Mouse (Mus musculus) neural tube, embryonic 11.5 days (tissue): ENCODE measurements around the gene Gse1. TPM values are rescaled to one million over a fixed set of nuclear protein-coding genes. Genes with fewer than 3 reads are reported as not detected.

Experiments
- ATAC-seq: fragments of 200-750 bp; cut with Nextera tagmentation; 2 replicates; pipeline ENCODE4 v1.8.0; 2017; ENCODE audit warnings: moderate number of reproducible peaks, mild to moderate bottlenecking, moderate TSS enrichment, moderate library complexity; ENCODE audit not compliant: insufficient read depth, low FRiP score, low TSS enrichment
- DNase-seq: peaks from one replicate; pipeline ENCODE4 v3.0.0-alpha.2; 2015; ENCODE audit warnings: low spot score
- H3K27ac ChIP-seq: fragments of 300-500 bp; sonication (generic); 2 replicates; pipeline ENCODE4 v1.5.1; 2014; ENCODE audit warnings: low read depth, mild to moderate bottlenecking, low read length
- H3K27me3 ChIP-seq: fragments of 300-500 bp; sonication (generic); 2 replicates; pipeline ENCODE4 v1.6.1; 2014; ENCODE audit warnings: mild to moderate bottlenecking, low read length, mixed read lengths; ENCODE audit not compliant: control insufficient read depth, insufficient read depth
- H3K36me3 ChIP-seq: fragments of 300-500 bp; sonication (generic); 2 replicates; pipeline ENCODE4 v1.6.1; 2014; ENCODE audit warnings: mild to moderate bottlenecking, low read length, moderate library complexity, mixed read lengths; ENCODE audit not compliant: control insufficient read depth, insufficient read depth
- H3K4me1 ChIP-seq: fragments of 300-500 bp; sonication (generic); 2 replicates; pipeline ENCODE4 v1.6.1; 2014; ENCODE audit warnings: low read length, mixed read lengths; ENCODE audit not compliant: control insufficient read depth, insufficient read depth
- H3K4me2 ChIP-seq: fragments of 300-500 bp; sonication (generic); 2 replicates; pipeline ENCODE4 v1.6.1; 2014; ENCODE audit warnings: low read depth, mild to moderate bottlenecking, moderate library complexity
- H3K4me3 ChIP-seq: fragments of 300-500 bp; sonication (generic); 2 replicates; pipeline ENCODE4 v1.5.1; 2014; ENCODE audit warnings: low read depth, low read length
- H3K9ac ChIP-seq: fragments of 300-500 bp; sonication (generic); 2 replicates; pipeline ENCODE4 v1.6.1; 2014; ENCODE audit warnings: mild to moderate bottlenecking, low read length
- H3K9me3 ChIP-seq: fragments of 300-500 bp; sonication (generic); 2 replicates; pipeline ENCODE4 v1.6.1; 2016; ENCODE audit warnings: low read length; ENCODE audit not compliant: control insufficient read depth
- WGBS: fragments of 180-500 bp; shearing (Covaris S2); extraction: QIAGEN DNeasy Blood & Tissue Kit; methylation state at CpG from one replicate; pipeline ENCODE4 v1.1.7; 2014; 5-methylcytosine and 5-hydroxymethylcytosine counted together
- polyA plus RNA-seq: library from polyadenylated mRNA; unstranded; fragments of >200 nt; fragmentation: Nextera tagmentation; extraction: Ambion mirVana; gene quantifications from 2 replicates; pipeline ENCODE4 v1.2.1, GENCODE M21; 2014

The Gse1 gene
- polyA plus RNA-seq, 1 experiment from 2014 or later, result 33.5 TPM

DNA sequence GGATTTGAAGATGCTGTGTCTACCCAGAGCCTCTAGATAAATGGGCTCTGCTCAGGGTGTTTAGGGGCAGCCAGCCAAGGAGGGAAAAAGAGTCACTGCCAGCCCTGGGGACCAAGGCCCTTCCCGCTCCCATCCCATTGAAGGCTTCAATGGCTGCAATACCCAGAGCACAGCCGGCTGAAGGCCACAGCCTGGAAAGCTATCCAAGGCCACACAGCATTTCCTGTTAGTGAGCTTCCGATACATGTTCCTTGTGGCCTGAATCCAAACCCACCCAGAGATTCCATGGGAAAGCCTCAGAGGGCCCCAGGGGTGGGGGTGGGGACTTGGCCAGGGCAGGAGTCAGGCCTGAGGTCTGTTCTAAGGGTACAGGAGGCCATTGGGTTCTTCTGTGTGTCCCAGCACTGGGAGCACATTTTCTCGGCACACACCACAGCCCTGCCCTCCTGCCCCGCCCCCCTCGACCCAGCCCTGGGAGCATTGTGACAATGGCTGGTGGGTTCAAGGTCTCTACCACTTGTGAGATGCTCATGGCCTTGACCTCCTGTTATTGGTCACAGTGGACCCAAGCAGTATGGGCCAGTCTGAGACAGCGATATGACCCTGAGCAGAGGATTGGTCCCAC lies 23.4 kb upstream of the Gse1 start:
- DNase-seq, result no peak
- no peak for ATAC-seq
- Histone ChIP-seq H3K36me3 (no peaks in the 10 kb centered on the region), H3K27me3 (no peaks in the 10 kb centered on the region), H3K9me3 (no peaks in the 10 kb centered on the region), H3K9ac (no peak overlapping the region), H3K4me1 (no peaks in the 10 kb centered on the region), H3K27ac (no peak overlapping the region), H3K4me2 (no peak overlapping the region), H3K4me3 (no peak overlapping the region)
- 79% methylated on average over 7 of the region's 7 CpGs for WGBS

GRCm38 (mm10) chr8:120205916-120206315 lies 22.3 kb upstream of the Gse1 start:
- Histone ChIP-seq H3K27me3 (no peaks in the 10 kb centered on the region), H3K4me1 (peaks cover 6% of the 10 kb centered on the region; the same call in 1 of the 2 replicates), H3K36me3 (no peaks in the 10 kb centered on the region), H3K9me3 (no peaks in the 10 kb centered on the region), H3K4me2 (no peak overlapping the region), H3K27ac (no peak overlapping the region), H3K9ac (no peak overlapping the region), H3K4me3 (no peak overlapping the region)
- 87% methylated on average over 9 of the region's 9 CpGs for WGBS
- no peak for DNase-seq
- ATAC-seq, result no peak

DNA sequence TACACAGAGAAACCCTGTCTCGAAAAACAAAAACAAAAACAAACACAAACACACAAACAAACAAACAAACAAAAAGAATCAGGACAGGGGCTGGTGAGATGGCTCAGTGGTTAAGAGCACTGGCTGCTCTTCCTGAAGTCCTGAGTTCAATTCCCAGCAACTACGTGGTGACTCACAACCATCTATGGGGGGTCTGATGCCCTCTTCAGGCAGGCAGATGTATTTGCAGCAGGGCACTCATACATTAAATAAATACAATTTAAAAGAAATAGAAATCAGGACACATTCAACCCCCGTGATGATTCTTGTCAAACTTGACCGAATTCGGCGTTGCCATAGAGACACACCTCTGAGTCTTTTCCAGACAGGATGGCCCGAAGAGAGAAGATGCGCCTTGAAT lies 20.9 kb upstream of the Gse1 start:
- Histone ChIP-seq H3K4me3 (no peak overlapping the region), H3K27me3 (no peaks in the 10 kb centered on the region), H3K9ac (no peak overlapping the region), H3K27ac (no peak overlapping the region), H3K4me2 (no peak overlapping the region), H3K9me3 (no peaks in the 10 kb centered on the region), H3K4me1 (peaks cover 11% of the 10 kb centered on the region; the same call in 1 of the 2 replicates), H3K36me3 (no peaks in the 10 kb centered on the region)
- DNase-seq (no peak), ATAC-seq (no peak)
- WGBS, result 89% methylated on average over 8 of the region's 8 CpGs

GRCm38 (mm10) chr8:120208113-120208512 lies 20.1 kb upstream of the Gse1 start:
- WGBS, result 61% methylated on average over 11 of the region's 11 CpGs
- Histone ChIP-seq H3K9ac (no peak overlapping the region), H3K36me3 (no peaks in the 10 kb centered on the region), H3K27me3 (no peaks in the 10 kb centered on the region), H3K9me3 (no peaks in the 10 kb centered on the region), H3K4me2 (no peak overlapping the region), H3K27ac (no peak overlapping the region), H3K4me3 (no peak overlapping the region), H3K4me1 (peaks cover 11% of the 10 kb centered on the region; the same call in 1 of the 2 replicates)
- DNase-seq, result no peak
- no peak for ATAC-seq

GRCm38 (mm10) chr8:120211345-120211744 lies 16.9 kb upstream of the Gse1 start:
- Histone ChIP-seq H3K4me2 (no peak overlapping the region), H3K9ac (no peak overlapping the region), H3K27me3 (no peaks in the 10 kb centered on the region), H3K4me3 (no peak overlapping the region), H3K9me3 (no peaks in the 10 kb centered on the region), H3K27ac (no peak overlapping the region), H3K36me3 (no peaks in the 10 kb centered on the region), H3K4me1 (peaks cover 23% of the 10 kb centered on the region)
- DNase-seq, result peak; percentile 52
- WGBS, result 26% methylated on average over 3 of the region's 4 CpGs
- ATAC-seq, result no peak

DNA sequence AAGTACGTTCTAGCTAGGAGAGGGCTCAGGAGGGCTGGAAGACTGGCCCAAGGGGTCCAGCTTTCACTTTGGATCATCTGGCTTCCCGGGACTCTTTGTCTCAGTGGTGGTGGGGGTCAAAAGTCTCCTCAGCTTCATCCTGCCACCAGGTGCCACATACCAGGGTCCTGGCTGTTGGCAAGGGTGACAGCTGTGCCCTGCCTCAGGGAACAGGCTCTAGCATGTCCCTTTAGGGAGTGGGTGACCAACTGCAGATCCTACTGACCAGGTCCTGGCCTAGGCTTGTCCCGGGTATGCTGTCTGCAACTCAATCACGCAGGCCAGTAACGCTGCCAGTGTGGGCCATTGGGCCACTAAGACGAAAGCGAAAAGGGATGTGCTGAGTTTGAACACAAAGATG lies 15.7 kb upstream of the Gse1 start:
- DNase-seq (no peak), ATAC-seq (no peak)
- H3K36me3 ChIP-seq, result no peaks in the 10 kb centered on the region
- H3K9me3 ChIP-seq, result no peaks in the 10 kb centered on the region
- WGBS, result 87% methylated on average over 7 of the region's 7 CpGs
- H3K27ac ChIP-seq, result no peak overlapping the region
- no peak overlapping the region for H3K4me3 ChIP-seq
- peaks cover 32% of the 10 kb centered on the region for H3K4me1 ChIP-seq
- H3K27me3 ChIP-seq, result no peaks in the 10 kb centered on the region
- H3K4me2 ChIP-seq, result no peak overlapping the region
- H3K9ac ChIP-seq, result no peak overlapping the region

- H3K4me2 ChIP-seq, result no peak overlapping the region
- H3K9me3 ChIP-seq, result no peaks in the 10 kb centered on the region
- no peaks in the 10 kb centered on the region for H3K27me3 ChIP-seq
- WGBS, result 95% methylated on average over 3 of the region's 3 CpGs
- no peak overlapping the region for H3K9ac ChIP-seq
- DNase-seq (no peak), ATAC-seq (no peak)
- H3K36me3 ChIP-seq, result no peaks in the 10 kb centered on the region
- H3K4me3 ChIP-seq, result no peak overlapping the region
- H3K4me1 ChIP-seq, result peaks cover 32% of the 10 kb centered on the region
- no peak overlapping the region for H3K27ac ChIP-seq
Observed at GRCm38 (mm10) chr8:120213229-120213628, 15.0 kb upstream of the Gse1 start.

DNA sequence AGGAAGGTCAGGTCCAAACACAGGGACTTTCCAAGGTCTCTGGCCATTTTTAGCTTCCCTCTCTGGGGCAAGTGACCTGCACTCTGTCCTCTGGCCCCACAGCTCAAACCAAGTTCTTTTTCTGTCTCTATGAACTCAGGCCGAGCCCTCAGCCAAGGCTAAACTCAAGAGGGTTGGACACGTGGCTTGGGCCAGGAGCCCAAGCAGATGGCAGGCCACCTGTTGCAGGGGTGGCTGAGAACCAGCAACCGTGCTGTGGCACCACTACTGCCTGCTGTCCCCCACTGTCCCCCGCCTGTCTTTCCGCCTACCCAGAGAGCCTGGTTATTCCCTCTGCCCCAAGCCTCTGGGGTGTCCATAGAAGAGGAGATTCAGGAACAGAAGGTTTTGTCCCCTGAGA lies 14.3 kb upstream of the Gse1 start:
- ATAC-seq, result no peak
- Histone ChIP-seq H3K4me1 (peaks cover 32% of the 10 kb centered on the region), H3K27me3 (no peaks in the 10 kb centered on the region), H3K36me3 (no peaks in the 10 kb centered on the region), H3K9me3 (no peaks in the 10 kb centered on the region), H3K27ac (no peak overlapping the region), H3K4me2 (no peak overlapping the region), H3K4me3 (no peak overlapping the region), H3K9ac (no peak overlapping the region)
- no peak for DNase-seq
- 68% methylated on average over 5 of the region's 5 CpGs for WGBS

GRCm38 (mm10) chr8:120215416-120216141 lies 12.7 kb upstream of the Gse1 start:
- peaks cover 29% of the 10 kb centered on the region for H3K4me1 ChIP-seq
- H3K4me3 ChIP-seq, result no peak overlapping the region
- H3K9ac ChIP-seq, result peak overlapping the region; percentile 14; the same call in 1 of the 2 replicates
- WGBS, result 39% methylated on average over 7 of the region's 7 CpGs
- H3K9me3 ChIP-seq, result no peaks in the 10 kb centered on the region
- H3K27ac ChIP-seq, result no peak overlapping the region
- no peak overlapping the region for H3K4me2 ChIP-seq
- H3K27me3 ChIP-seq, result no peaks in the 10 kb centered on the region
- H3K36me3 ChIP-seq, result no peaks in the 10 kb centered on the region
- ATAC-seq (no peak), DNase-seq (no peak)
